Mouse (Mus musculus): ENCODE data around the gene B4galt2.
A peak's percentile ranks its signal among the peaks of the same experiment; 100 is the strongest.

B4galt2 gene

DNA sequence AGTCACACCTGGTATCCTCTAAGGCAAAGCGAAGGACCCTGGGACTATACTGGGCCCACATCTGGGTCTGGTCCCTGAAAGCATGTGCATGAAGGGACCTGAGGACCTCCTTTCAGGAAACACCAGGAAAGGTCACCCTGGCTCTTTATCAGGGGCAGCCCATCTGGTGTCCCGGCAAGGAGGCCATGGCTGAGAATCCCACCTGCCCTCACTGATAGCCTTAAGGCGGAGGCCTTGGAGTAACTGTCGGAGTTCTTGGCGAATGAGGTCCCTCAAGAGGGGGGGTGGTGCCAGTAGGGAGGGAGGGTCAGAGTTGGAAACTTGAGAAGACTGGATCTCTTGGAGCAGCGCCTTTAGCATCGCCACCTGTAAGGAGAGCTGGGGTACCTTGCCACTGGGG lies 11.5 kb downstream of the B4galt2 start:
- no peak for DNase-seq (ENCODE audit: low read depth in 1 of 2, low spot score in 2 of 2)

DNA sequence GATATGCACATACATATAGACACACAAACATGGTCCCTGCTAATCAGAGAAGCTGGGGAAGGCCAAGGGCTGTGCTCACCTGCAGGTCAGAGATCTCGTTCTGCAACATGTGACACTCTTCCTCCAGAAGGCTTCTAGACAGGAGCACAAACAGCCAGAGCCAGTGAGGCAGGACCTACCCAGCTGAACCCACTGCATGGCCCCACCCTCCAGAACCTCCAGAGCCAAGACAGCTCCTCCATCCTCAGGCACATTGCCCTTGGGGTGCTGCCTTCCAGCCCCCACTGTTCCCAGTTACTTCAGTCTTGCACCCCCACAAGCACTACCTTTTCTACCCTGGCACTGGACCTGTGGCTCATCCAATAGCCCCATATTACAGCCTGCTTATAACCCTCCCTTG lies 12.8 kb downstream of the B4galt2 start:
- DNase-seq (ENCODE audit: low read depth in 1 of 2, low spot score in 2 of 2), result no peak

DNA sequence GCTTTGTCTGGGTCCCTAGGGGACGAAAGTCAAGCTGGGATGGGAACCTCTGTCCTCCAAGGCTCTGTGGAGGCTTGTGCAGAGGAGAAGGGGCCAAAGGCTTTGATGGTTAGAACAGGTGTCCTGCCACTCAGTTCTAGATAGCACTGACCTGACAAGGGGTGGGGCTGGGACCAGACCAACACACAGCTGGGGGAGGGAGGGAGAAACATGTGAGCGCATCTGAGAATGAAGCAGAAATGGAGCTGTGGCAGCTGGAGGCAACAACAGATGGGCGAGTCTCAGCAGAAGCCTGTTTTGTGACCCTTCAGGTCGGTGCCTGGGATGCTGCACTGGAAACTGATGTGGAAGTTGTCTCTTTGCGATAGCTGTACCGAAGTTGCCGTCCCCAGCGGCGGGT lies 14.0 kb downstream of the B4galt2 start:
- DNase-seq (ENCODE audit: low read depth in 1 of 2, low spot score in 2 of 2), result no peak

DNA sequence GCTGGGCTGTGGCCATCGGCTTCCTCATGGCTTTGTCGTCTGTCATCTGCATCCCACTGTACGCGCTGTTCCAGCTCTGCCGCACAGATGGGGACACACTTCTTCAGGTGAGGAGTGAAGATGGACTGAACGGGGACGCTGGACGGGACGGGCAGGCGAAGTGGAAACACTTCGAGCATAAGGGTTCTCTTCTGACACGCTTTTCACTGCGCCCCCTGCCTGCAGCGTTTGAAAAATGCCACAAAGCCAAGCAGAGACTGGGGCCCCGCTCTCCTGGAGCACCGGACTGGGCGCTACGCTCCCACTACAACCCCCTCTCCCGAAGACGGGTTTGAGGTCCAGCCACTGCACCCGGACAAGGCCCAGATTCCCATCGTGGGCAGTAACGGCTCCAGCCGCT lies 15.5 kb downstream of the B4galt2 start:
- peak in 1 of 2 experiments; percentile 43 for DNase-seq (ENCODE audit: low read depth in 1 of 2, low spot score in 2 of 2)

DNA sequence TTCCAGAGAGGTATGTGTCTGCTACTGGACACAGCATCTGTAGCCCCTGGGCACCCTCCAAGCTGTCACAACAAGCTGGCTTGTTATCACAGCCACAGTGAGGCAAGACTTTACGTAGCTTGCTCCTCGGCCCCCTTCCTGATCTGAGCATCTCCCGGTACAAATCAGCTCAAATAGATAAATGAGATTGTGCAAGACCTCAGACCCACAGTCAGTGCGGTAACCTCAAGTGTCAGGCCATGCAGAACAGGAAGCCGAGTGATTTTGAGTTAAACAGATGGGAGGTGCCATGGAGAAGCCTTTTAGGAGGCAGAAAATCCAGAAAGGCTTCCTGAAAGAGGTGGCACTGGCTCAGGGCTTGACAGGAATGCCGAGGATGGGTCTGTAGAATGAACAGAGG lies 16.3 kb downstream of the B4galt2 start:
- no peak for DNase-seq (ENCODE audit: low read depth in 1 of 2, low spot score in 2 of 2)

DNA sequence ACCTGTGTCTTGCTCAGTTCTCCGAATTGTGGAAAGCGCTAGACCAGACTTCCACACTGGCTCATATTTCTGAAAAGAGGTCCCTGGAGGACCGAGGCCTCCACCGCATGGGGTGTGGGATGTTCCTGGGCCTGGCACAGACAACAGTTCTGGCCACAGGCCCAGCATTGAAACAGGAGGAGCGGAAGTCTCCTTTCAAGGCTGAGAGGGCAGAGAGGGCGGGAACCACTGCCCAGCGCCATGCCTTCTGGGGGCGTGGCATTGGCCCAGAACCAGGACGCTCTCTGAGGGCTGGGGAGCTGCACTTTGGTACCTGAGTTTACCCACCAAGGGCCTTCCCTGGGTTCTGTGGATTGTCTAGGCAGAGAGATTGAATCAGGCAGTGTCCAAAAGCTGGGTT lies 17.2 kb downstream of the B4galt2 start:
- peak in 1 of 2 experiments; percentile 16 for DNase-seq (ENCODE audit: low read depth in 1 of 2, low spot score in 2 of 2)

DNA sequence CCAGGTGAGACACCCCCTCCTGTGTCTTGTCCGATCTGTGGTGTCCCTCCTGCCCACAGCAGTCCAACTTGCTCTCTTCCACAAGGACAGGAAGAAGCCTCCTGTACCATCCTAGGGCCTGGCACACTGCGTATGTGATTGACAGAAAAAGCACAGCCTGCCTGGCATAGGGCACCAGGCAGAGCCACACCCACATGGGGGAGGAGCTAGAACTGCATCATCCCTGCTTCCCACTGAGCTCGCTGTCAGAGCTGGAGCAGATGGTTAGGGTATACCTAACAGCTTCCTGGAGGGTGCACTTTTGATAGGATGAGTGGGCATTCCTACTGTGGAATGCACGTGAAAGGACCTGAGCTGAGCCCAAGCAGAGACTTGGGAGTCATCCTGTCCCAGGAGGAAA lies 20.5 kb downstream of the B4galt2 start:
- peak in 1 of 2 experiments; percentile 18 for DNase-seq (ENCODE audit: low read depth in 1 of 2, low spot score in 2 of 2)

DNA sequence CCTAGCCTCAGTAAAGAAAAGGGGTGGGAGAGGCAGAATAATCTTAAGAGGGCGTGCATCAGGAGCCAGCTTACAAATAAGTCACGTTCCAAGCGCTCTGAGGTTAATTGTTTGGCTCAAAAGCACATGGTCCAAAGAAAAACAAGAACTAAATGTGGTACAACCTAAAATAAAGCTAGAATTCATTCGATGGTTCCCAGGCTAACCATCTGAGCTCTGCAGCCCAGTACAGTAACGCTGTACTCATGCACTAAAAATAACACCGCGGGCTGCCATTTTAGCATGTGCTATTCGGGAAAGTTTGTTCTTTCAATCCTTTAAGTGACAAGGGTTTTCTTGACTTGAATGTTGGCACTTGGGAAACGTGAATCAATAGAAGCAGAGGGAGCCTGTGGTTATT lies 22.7 kb downstream of the B4galt2 start:
- no peak for DNase-seq (ENCODE audit: low read depth in 1 of 2, low spot score in 2 of 2)

DNA sequence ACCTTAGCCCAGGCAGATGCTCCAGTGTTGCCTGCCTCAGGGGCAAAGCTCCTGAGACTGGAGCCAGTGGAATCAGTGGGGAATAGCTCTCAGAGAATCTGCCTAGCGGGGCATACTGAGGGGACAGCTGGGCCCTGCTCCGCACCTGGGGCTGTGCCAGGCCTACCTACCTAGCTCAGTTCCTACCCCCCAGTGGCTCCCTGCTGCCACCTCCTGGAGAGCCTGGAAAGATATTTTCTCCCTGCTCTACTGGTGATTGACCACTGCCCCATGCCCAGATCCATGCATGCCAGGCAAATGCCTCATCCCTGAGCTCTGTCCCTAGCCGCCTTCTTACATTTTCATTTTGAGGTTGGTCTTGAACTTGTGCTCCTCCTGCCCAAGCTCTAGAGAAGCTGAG lies 24.5 kb downstream of the B4galt2 start:
- no peak for DNase-seq (ENCODE audit: low read depth in 1 of 2, low spot score in 2 of 2)

DNA sequence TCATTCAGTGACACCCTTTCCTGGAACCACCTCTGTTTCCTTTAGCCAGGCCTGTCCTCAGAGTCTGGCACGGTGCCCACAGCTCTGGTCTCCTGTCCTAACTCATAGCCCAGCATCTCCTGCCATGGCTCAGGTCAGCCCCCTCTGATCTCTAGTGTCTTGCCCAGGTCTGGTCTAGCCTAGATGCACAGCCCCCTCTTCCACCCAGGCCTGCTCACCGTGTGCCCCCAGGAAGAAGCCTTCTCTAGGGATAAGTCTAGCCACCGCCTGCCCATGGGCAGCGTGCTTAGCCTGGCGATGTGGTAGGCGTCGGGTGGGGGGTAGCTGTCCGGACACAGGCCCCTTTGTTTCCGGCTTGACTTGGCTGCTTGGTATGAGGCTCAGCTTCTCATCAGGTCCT lies 28.1 kb downstream of the B4galt2 start:
- no peak for DNase-seq (ENCODE audit: low read depth in 1 of 2, low spot score in 2 of 2)

DNA sequence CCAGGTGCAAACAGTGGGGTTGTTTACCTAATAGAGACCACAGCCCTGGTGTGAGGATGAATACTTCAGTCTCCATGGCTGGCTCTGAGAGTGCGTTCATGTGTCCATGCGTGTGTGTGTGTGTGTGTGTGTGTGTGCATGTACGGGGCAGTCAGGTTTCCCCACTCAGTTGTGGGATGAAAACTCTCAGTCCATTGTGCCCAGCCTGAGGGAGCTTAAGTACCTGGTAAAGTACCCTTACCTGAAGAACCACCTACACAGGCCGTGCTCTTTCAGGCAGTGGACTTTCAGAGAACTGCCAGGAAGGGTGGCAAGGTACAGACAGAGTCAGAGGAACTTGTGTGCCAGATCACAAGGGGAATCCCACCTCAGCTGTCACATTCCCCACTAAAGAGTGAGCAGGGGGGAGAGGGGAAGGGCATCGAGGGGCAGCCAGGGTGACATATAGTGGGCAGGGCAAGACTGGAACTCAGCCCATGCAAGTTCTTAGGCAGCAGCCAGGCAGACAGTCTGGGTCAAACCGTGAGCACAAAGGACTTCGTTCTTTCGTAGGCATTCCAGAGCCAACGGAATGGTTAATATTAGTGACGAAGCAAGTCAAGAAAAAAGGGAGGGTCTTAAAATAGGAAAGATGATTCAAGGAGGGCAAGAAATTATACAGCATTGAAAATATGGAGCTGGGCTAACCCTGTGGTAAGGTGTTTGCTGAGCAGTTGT lies 31.0 kb downstream of the B4galt2 start:
- DNase-seq (ENCODE audit: low read depth in 1 of 2, low spot score in 2 of 2), result no peak

DNA sequence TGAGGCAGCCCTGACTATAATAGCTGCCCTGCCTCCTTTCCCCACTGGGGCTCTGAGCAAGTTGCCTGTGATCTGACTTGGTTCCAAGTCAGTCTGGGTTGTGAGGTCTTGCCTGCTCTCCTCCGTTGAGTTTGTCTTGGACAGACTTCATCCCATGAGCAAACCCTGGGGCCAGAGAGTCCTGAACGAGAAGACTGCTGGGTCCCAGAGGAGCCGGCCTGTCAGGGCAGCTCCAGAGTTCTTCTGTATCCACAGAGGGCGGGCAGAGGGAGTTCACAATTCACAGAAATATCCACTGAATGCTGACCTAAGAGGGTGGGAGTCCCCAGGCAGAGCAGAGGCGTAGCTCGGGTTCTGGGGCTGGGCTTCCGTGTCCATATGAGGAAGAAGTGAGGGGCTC lies 32.4 kb downstream of the B4galt2 start:
- DNase-seq (ENCODE audit: low read depth in 1 of 2, low spot score in 2 of 2), result no peak

DNA sequence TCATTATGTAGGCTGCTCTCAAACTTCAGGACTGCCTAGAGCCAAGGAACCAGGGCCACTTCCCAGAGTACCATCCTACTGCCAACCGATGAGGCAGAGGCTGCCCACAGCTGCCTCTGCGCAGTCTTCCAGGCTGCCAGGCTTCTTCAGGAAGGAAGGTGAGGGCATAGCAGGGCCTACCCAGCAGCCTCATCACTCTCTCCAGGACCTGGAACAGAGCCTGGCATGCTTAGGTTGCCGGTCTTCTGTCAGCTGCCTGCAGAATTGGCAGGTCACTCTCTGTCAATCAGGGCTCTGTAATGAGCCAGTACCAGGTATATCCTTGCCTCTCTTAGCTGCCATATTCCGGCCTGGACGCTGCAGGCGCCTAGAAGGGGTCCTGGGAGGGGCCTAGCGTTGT lies 33.1 kb downstream of the B4galt2 start:
- no peak for DNase-seq (ENCODE audit: low read depth in 1 of 2, low spot score in 2 of 2)

DNA sequence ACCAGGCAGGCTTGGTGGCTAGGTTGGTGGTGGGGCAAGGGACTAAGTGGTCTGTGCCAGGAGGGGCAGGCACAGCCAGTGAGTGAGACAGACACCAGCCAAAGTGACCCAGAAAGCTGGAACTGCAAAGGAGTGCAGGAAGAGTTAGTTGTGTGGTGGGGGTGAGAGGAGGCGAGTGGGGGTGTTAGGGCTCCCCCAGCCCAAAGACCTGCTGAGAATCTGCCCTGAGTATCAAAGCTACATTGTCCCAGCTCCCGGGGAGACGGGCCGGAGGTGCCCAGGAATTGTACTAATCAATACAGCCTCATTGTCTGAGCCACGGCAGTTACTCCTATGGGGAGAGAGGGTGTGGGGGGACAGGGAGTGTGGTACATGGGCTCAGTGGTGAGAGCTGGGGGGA lies 33.8 kb downstream of the B4galt2 start:
- DNase-seq (ENCODE audit: low read depth in 1 of 2, low spot score in 2 of 2), result no peak

DNA sequence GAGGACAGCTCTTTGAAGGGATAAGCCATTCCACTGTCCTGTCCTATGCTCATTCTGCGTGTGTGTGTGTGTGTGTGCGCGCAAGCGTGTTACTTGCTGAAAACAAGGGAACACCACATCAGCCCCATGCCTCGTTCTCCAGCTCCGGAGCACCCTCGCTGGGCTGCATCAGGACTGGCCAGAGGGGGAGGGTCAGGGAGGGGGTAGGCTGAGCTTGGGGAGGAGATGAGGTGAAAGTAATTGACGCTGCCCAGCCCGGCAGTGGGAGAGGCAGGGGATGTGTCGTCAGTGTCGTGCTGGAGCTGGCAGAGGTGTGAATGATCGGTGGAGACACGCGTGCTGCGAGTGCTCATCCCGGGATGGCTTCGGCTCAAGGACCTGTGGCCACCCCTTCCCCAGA lies 34.2 kb downstream of the B4galt2 start:
- DNase-seq (ENCODE audit: low read depth in 1 of 2, low spot score in 2 of 2), result no peak

DNA sequence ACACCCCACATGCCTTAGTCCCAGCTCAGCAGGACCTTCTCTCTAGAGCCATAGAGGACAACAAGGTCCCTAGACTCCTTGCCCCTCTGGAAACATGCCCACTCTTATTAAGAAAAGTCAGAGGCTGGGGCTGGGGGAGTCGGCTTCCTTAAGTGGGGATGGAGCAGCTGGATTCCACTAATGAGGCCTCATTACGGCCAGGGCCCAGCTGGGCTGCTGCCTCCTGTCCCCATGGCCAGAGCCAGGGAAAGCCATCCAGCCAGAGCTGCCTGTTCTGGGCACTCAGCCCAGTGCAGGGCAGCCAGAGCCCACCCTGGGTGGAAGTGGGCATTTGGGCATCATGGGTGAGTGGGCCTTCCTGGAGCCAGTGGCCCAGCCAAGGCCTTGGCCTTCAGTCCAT lies 36.3 kb downstream of the B4galt2 start:
- no peak for DNase-seq (ENCODE audit: low read depth in 1 of 2, low spot score in 2 of 2)

DNA sequence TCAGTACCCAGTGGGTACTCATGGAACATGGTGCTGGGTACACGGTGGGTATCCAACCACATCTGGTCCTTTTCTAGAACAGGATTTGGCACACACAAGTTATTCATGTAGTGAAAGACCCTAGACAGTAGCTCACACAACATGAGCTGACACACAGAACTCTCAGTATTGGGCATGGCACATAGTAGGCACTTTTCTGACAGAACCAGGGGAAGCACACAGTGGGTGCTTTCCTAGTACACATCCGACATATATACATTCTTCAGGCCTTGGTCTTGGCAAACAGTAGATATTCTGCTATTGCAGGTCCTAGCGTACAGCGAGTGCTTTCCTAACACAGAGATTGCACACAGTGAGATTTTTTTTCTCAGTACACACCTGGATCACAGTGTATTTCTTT lies 37.0 kb downstream of the B4galt2 start:
- DNase-seq (ENCODE audit: low read depth in 1 of 2, low spot score in 2 of 2), result no peak

DNA sequence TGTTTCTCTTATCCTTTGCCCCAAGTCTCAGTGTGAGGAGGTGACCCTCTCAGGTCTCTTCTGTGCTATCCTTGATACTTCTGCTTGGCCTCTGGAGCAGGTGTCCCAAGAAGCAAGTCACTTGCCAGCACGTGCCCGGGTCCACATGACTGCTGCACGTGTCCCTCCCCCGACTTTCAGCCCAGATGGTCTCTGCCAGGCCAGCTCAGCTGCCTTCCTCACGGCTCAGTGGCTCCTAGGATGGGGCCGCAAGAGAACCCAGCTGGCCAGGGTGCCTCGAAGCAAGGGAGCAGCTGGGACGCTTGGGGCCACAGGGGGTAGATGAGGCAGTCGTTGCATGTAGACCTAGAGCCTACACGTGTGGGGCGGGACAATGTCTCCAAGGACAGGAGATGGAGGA lies 38.0 kb downstream of the B4galt2 start:
- DNase-seq (ENCODE audit: low read depth in 1 of 2, low spot score in 2 of 2), result no peak

DNA sequence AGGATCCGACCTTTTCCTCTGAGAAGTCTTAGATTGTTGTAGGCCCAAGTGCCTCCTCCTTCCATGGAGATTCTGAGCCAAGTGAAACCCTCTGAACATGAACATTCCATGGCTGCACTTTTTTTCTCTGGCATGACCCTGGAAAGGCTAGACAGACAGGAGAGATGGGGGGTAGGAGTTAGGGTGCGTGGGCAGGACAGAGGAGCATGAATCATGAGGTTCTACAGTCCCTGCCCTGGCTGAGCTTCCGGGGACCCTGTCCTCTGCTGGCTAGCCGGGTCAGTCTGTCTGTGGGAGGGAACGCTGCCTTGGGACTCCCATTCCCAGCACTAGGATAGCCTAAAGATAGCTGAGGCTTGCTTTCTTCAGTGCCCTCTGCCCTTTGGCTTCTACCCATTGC lies 38.8 kb downstream of the B4galt2 start:
- no peak for DNase-seq (ENCODE audit: low read depth in 1 of 2, low spot score in 2 of 2)

DNA sequence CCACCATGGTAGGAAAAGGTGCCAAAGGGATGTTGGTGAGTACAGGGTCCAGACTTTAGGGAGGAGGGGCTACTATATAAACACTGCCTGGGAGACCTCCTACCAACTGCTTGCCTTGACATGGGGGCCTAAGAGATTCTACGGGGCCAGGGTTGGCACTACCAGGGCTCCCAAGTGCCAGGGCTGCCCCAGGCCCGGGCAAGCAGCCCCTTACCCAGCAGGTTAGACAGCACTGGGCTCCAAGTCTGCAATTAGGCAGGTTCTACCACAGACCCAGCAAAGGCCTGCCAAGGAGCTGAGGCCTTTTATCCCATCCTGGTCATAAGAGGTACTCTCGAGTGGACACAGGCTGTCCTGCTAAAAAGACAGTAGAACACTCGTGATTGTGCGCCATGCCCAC lies 40.2 kb downstream of the B4galt2 start:
- DNase-seq (ENCODE audit: low read depth in 1 of 2, low spot score in 2 of 2), result no peak

DNA sequence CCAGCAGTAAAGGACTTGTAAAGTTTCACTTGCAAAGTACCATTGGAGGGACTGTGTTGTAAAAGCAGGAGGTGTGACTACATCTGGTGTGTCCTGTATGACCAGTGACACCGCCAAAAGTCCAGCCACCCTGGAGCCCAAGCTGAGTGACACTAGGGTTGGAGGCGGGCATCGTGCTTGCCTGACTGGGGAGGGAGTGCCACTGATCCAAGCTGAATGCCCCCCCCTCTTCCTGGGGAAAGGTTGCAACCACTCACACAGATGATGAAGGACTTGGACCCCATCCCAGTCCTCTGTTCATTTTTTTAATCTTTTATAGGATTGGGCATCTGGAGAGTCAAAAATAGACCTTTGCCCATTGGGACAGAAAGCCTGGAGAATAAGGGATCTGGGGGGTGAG lies 41.7 kb downstream of the B4galt2 start:
- DNase-seq (ENCODE audit: low read depth in 1 of 2, low spot score in 2 of 2), result no peak

DNA sequence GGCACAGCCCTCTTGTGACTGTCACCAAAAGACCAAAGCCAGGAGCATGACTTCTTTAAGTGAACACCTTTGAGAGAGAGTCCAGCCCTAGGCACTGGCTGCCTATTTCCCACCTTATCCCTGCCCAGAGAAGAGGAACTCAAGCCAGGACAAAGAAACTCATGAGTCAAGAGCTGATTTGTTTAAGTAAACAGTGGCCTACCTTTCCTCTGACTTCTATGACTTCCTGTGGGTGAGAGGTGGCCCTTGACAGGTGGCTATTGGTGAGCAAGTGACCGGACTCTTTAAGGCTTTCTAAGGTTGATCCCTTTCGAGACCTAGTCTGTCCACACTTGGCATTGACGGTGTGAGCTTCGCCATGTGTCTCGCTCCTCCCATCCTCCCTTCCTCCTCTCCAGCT lies 42.5 kb downstream of the B4galt2 start:
- DNase-seq (ENCODE audit: low read depth in 1 of 2, low spot score in 2 of 2), result no peak

DNA sequence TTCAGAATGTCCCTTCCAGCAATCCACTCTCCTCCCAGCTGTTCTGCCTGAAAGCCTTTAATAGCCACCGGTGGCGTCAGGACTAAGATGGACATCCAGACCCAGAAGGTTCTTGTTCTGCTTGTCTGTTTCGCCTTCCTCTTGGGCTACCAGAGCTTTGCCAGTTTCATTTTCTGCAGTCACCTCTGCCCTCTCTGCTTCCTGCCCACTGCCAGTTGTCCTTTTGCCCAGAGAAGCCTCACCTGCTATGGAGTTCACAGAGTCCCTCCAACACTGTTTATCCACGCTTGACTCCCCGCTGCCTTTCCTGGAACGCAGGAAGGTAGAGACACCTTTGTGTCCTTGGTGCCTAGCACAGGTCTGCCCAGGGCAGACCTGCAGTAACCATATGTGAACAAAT lies 43.9 kb downstream of the B4galt2 start:
- no peak for DNase-seq (ENCODE audit: low read depth in 1 of 2, low spot score in 2 of 2)

DNA sequence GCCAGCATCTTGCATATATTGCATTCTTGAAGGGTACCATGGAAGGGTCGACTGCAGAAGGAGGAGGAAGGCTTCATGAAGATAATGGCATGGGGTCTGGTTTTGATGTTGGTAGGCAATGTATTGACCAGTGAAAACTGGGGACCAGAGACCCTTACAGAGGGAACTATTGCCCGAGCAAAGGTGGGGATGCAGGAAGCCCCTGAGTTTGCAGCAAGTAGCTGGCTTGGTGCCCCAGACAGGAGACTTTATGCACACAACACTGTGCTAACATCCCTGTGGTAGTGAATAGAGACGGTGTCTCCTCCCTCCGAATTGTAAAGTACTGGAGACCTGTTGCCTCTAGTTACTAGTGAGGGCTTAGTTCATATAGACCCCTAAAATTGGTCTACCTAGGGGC lies 46.0 kb downstream of the B4galt2 start:
- DNase-seq (ENCODE audit: low read depth in 1 of 2, low spot score in 2 of 2), result no peak
